Mouse (Mus musculus): ENCODE data around the gene Mvb12b. TPM values are rescaled to one million over a fixed set of nuclear protein-coding genes. Genes with fewer than 3 reads are reported as not detected.

Gene Mvb12b
- polyA plus RNA-seq, 1 experiment from 2014 or later, result 11.9 TPM

DNA sequence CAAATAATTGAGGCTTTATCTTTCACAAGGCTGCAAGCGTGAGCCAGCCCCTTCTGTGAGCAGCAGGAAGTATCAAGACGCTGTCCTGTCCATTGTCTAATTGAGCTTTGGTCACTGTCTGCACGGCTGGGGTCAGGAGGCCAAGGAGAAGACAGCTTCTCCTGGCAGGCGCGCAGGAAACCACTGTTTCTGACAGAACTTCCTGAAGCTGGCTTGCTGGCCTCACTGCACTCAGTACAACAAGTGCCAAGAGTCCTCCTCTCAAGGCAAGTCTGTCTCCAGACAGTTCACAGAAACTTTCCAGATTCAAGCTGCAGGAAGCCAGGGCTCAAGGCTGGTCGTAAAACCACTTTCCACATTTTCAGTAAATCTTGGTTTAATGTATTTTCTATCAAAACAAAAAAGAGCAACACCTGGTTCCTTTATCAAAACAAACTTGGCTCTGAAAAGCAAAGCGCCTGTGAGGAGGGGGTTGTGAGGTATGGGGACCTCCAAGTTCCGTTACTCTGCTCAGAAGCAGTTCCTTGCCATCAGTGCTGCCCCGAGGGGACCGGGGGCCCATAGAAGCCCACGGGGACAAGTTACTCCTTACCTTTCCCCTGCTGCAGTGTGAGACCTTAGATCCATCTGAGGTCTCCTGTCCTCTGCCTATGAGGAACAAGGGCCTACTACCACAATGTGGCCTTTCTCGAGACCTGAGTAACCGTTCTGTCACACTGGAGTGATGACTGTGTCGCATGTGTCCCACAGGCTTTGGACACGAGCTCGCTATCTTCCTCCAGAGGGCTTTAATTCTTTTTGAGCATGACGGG lies 17.2 kb downstream of the Mvb12b start:
- Histone ChIP-seq H3K4me3 (replicated peaks; ENCODE audit: low read length) (no peak overlapping the region), H3K27me3 (ENCODE audit: control insufficient read depth, insufficient read depth, low read length) (no peaks in the 10 kb centered on the region), H3K27ac (ENCODE audit: low read length) (peak overlapping the region; percentile 83), H3K9me3 (replicated peaks; ENCODE audit: control insufficient read depth, low read length) (no peaks in the 10 kb centered on the region), H3K4me2 (ENCODE audit: low read depth, low read length) (no peak overlapping the region), H3K4me1 (ENCODE audit: control insufficient read depth, insufficient read depth, low read length) (peaks cover 33% of the 10 kb centered on the region), H3K9ac (ENCODE audit: low read length) (peak overlapping the region; percentile 43; the same call in 1 of the 2 replicates), H3K36me3 (ENCODE audit: control insufficient read depth, insufficient read depth, low read length) (peaks cover 14% of the 10 kb centered on the region; the same call in 1 of the 2 replicates)
- 49% methylated on average over 17 of the region's 17 CpGs for WGBS
- peak; percentile 26; the same call in 1 of the 2 replicates for ATAC-seq (ENCODE audit: insufficient read depth, low FRiP score)

DNA sequence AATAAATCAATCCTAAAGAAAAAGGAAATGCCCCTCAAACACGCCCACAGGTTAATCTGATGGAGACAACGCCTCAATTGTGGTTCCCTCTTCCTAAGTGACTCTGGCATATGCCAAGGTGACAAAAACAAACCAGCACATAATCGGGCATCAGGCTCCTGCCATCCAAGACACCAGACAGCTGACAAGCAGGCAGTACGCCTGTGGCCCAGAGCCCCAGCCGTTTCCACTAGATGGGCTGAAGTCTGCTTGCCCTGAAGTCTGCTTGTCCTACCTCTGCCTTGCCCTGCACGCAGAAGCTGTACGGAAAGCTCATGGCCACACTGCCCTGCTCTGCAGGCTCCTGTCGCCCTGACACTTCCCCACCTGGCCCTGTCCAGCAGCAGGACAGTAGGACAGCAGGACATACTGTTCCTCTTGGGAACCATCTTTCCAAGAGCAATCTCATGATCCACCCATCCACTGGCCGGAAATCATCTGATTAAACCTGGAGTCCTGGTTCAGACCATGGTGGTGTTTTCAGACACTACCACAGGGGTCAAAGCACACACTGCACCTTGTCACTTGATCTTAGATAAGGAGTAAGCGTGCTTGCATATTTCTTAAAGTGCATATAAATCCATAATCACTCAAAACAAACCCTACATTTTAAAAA lies 17.9 kb downstream of the Mvb12b start:
- 60% methylated on average over 10 of the region's 10 CpGs for WGBS
- H3K27ac ChIP-seq (ENCODE audit: low read length), result peak overlapping the region; percentile 64

DNA sequence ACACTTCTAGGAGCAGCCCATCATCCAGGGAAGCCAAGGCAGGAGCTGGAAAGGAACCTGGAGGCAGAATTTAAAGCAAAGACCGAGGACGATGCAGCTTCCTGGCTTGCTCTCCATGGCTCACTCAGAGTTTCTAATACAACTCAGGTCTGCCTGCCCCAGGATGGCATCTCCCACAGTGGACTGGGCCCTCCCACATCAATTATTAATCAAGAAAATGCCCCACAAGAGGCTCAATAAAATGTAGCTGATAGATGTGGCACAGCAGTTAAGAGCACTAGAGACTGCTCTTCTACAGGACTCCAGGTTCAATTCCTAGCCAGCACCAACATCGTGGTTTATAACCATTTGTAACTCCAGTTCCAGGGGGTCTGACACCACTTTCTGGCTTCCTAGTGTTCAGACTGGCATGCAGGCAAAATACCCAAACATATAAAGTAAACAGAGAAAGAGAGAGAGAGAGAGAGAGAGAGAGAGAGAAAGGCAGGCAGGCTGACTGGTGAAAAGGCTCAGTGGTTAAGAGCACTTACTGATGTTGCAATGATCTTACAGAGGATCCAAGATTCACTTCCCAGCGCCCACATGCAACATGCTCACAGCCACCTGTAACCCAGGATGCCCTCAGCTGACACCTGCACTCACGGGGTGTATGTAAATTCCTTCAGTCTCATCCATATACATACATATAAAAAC lies 18.6 kb downstream of the Mvb12b start:
- Histone ChIP-seq H3K27ac (ENCODE audit: low read length) (no peak overlapping the region), H3K4me1 (ENCODE audit: control insufficient read depth, insufficient read depth, low read length) (peaks cover 23% of the 10 kb centered on the region), H3K4me3 (replicated peaks; ENCODE audit: low read length) (no peak overlapping the region), H3K27me3 (ENCODE audit: control insufficient read depth, insufficient read depth, low read length) (no peaks in the 10 kb centered on the region), H3K4me2 (ENCODE audit: low read depth, low read length) (no peak overlapping the region), H3K9ac (ENCODE audit: low read length) (no peak overlapping the region), H3K9me3 (replicated peaks; ENCODE audit: control insufficient read depth, low read length) (no peaks in the 10 kb centered on the region), H3K36me3 (ENCODE audit: control insufficient read depth, insufficient read depth, low read length) (peaks cover 14% of the 10 kb centered on the region; the same call in 1 of the 2 replicates)
- 57% methylated on average over 5 of the region's 5 CpGs for WGBS
- ATAC-seq (ENCODE audit: insufficient read depth, low FRiP score), result no peak

More for the DNA sequence above, 17.9 kb downstream of the Mvb12b start:
- Histone ChIP-seq H3K27me3 (ENCODE audit: control insufficient read depth, insufficient read depth, low read length) (no peaks in the 10 kb centered on the region), H3K36me3 (ENCODE audit: control insufficient read depth, insufficient read depth, low read length) (peaks cover 14% of the 10 kb centered on the region; the same call in 1 of the 2 replicates), H3K9me3 (replicated peaks; ENCODE audit: control insufficient read depth, low read length) (no peaks in the 10 kb centered on the region), H3K4me2 (ENCODE audit: low read depth, low read length) (no peak overlapping the region), H3K4me1 (ENCODE audit: control insufficient read depth, insufficient read depth, low read length) (peaks cover 28% of the 10 kb centered on the region), H3K9ac (ENCODE audit: low read length) (no peak overlapping the region), H3K4me3 (replicated peaks; ENCODE audit: low read length) (no peak overlapping the region)
- ATAC-seq (ENCODE audit: insufficient read depth, low FRiP score), result no peak

DNA sequence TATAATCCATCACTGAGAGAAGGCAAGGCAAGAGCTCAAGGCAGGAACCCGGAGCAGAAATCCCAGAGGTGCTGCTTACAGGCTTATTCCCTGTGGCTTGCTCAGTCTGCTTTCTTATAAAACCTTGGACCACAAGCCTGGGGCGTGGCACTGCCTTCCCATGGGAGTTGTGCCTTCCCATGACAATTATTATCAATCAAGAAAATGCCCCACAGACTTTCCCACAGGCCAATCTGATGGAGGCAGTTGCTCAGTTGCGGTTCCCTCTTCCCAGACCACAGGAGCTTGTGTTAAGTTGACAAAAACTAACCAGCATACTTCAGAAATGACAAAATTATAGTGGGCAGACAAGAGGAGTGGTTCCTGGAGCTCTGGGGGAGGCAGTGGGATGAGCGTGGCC lies 19.4 kb downstream of the Mvb12b start:
- no peak overlapping the region for H3K4me2 ChIP-seq (ENCODE audit: low read depth, low read length)
- H3K4me1 ChIP-seq (ENCODE audit: control insufficient read depth, insufficient read depth, low read length), result peaks cover 22% of the 10 kb centered on the region
- H3K4me3 ChIP-seq (replicated peaks; ENCODE audit: low read length), result no peak overlapping the region
- H3K36me3 ChIP-seq (ENCODE audit: control insufficient read depth, insufficient read depth, low read length), result peaks cover 13% of the 10 kb centered on the region; the same call in 1 of the 2 replicates
- 85% methylated on average over 4 of the region's 4 CpGs for WGBS
- ATAC-seq (ENCODE audit: insufficient read depth, low FRiP score), result no peak
- H3K9me3 ChIP-seq (replicated peaks; ENCODE audit: control insufficient read depth, low read length), result no peaks in the 10 kb centered on the region
- no peak overlapping the region for H3K9ac ChIP-seq (ENCODE audit: low read length)
- H3K27ac ChIP-seq (ENCODE audit: low read length), result no peak overlapping the region
- H3K27me3 ChIP-seq (ENCODE audit: control insufficient read depth, insufficient read depth, low read length), result no peaks in the 10 kb centered on the region

DNA sequence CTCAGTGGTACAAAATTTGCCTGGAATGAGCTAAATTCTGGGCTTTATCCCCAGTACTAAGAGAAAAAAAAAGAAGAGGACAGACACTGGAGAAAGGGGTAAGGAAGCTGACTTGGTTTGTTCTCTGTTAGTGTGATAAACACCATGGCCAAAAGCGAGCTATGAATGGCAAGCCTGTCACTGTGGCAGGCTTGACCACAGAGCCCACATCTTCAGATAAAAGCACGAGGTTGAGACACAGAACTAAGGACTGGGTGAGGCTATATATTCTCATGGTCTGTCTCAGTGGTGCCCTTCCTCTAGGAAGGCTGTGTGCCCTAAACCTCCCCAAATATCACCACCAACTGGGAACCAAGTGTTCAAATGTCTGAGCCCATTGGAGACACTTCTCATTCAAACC lies 31.0 kb downstream of the Mvb12b start:
- no peak overlapping the region for H3K4me3 ChIP-seq (replicated peaks; ENCODE audit: low read length)
- ATAC-seq (ENCODE audit: insufficient read depth, low FRiP score), result no peak
- no peak overlapping the region for H3K27ac ChIP-seq (ENCODE audit: low read length)
- no peaks in the 10 kb centered on the region for H3K36me3 ChIP-seq (ENCODE audit: control insufficient read depth, insufficient read depth, low read length)
- no peak overlapping the region for H3K4me2 ChIP-seq (ENCODE audit: low read depth, low read length)
- H3K27me3 ChIP-seq (ENCODE audit: control insufficient read depth, insufficient read depth, low read length), result no peaks in the 10 kb centered on the region
- 0 out of 2 replicates have a peak, but pooled peaks cover 6% of the 10 kb centered on the region for H3K4me1 ChIP-seq (ENCODE audit: control insufficient read depth, insufficient read depth, low read length)
- H3K9me3 ChIP-seq (replicated peaks; ENCODE audit: control insufficient read depth, low read length), result no peaks in the 10 kb centered on the region
- 63% methylated on average over 2 of the region's 2 CpGs for WGBS
- H3K9ac ChIP-seq (ENCODE audit: low read length), result no peak overlapping the region

DNA sequence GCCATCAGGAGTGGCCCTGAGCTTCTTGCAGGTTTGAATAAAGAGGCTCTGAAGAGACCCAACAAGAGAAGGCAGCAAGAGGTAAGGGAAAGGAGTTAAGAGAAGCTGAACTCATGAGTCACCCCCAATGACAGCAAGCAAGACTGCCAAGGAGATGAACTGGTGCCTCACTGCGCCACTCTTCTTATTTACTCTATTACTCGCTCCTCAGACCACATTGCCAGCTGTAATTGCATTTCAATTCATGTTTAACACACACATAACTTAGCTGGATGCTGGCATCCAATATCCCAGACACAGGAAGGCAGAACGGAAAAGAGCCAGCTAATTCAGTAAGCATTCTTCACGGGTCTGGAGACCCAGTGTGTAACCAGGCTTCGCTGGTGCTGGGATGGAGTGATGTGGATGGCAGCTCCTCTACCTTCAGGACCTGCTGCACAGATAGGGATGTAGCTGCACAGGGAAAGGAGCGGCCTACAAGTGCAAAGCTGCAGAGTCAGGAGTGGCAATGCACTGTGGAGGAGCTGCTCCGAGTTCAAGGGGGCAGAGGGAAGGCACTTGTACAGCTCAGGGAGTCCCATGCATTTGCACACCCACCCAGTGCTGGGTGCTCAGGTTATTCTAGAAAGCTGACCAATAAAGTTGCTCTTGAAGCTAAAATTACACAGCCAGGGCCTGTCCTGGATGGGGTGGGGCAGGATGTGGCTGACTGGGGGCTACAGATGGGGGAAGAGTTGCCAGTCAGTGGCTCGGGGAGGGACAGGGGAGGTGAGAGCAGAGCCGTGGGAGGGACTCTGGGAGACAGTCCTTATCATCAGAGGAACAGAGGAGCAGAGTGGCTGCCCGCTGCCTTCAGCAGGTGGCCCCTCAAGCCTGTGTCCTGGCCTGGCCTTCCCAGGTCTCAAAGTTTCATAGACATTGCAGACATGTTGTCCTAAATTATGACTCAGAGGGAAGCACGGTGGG lies 34.5 kb downstream of the Mvb12b start:
- no peak overlapping the region for H3K4me3 ChIP-seq (replicated peaks; ENCODE audit: low read length)
- 0 out of 2 replicates have a peak, but pooled peaks have one; percentile 53 for ATAC-seq (ENCODE audit: insufficient read depth, low FRiP score)
- no peaks in the 10 kb centered on the region for H3K27me3 ChIP-seq (ENCODE audit: control insufficient read depth, insufficient read depth, low read length)
- no peak overlapping the region for H3K27ac ChIP-seq (ENCODE audit: low read length)
- no peaks in the 10 kb centered on the region for H3K36me3 ChIP-seq (ENCODE audit: control insufficient read depth, insufficient read depth, low read length)
- H3K9ac ChIP-seq (ENCODE audit: low read length), result no peak overlapping the region
- 0 out of 2 replicates have a peak, but pooled peaks cover 6% of the 10 kb centered on the region for H3K4me1 ChIP-seq (ENCODE audit: control insufficient read depth, insufficient read depth, low read length)
- H3K4me2 ChIP-seq (ENCODE audit: low read depth, low read length), result no peak overlapping the region
- H3K9me3 ChIP-seq (replicated peaks; ENCODE audit: control insufficient read depth, low read length), result no peaks in the 10 kb centered on the region
- 70% methylated on average over 11 of the region's 11 CpGs for WGBS

DNA sequence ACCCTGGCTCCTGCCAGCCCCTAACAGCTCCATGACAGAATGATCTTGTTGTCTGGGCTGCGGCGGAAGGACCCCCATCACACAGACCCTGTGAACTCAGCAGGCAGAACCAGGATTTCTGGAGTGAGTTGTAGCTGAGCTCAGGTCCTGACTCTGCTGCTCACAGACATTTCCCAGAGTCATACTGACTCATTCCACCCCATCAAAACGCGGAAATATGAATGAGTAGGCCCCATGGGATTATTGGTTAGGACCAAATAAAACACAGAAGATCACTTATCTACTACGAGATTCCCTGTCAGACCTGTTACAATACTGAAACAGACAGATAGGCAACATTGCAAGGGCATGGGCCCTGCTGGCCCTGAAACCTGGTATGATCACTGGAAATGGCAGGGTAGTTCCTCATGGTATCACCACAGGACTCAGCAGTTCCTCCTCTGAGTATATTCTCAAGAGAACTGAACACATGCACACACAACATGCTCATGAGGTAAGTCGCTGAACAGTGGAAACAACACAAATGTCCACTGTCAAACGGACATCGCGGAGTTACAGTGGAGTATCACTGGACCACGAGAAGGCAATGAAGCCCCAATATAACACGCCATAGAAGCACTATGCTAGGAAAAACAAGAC lies 40.4 kb downstream of the Mvb12b start:
- Histone ChIP-seq H3K27ac (ENCODE audit: low read length) (0 out of 2 replicates have a peak overlapping the region, but pooled peaks have one; percentile 6), H3K4me2 (ENCODE audit: low read depth, low read length) (no peak overlapping the region), H3K9ac (ENCODE audit: low read length) (0 out of 2 replicates have a peak overlapping the region, but pooled peaks have one; percentile 7), H3K9me3 (replicated peaks; ENCODE audit: control insufficient read depth, low read length) (no peaks in the 10 kb centered on the region), H3K36me3 (ENCODE audit: control insufficient read depth, insufficient read depth, low read length) (no peaks in the 10 kb centered on the region), H3K27me3 (ENCODE audit: control insufficient read depth, insufficient read depth, low read length) (no peaks in the 10 kb centered on the region), H3K4me1 (ENCODE audit: control insufficient read depth, insufficient read depth, low read length) (peaks cover 11% of the 10 kb centered on the region; the same call in 1 of the 2 replicates), H3K4me3 (replicated peaks; ENCODE audit: low read length) (no peak overlapping the region)
- 76% methylated on average over 11 of the region's 11 CpGs for WGBS
- no peak for ATAC-seq (ENCODE audit: insufficient read depth, low FRiP score)

DNA sequence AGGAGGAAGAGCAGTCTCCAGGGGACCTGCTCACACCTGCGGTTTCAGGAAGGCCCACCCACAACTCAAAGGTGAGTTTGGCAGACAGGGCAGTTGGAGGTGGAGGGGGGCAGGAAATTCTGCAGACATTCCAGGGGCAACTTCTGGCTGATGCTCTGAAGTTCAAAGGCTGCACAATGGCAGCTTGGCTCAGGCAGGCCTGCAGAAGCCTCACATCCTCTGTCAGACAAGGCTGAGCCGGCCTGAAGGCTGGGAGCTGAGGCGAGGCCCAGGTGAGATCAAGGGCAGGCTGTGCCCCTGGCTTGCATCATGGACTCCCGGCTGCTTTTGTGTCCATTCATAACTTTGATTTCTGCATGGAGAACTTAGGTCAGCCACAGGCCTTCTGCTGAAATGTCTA lies 41.1 kb downstream of the Mvb12b start:
- no peak for ATAC-seq (ENCODE audit: insufficient read depth, low FRiP score)
- peaks cover 11% of the 10 kb centered on the region; the same call in 1 of the 2 replicates for H3K4me1 ChIP-seq (ENCODE audit: control insufficient read depth, insufficient read depth, low read length)
- H3K4me2 ChIP-seq (ENCODE audit: low read depth, low read length), result no peak overlapping the region
- H3K9me3 ChIP-seq (replicated peaks; ENCODE audit: control insufficient read depth, low read length), result no peaks in the 10 kb centered on the region
- H3K4me3 ChIP-seq (replicated peaks; ENCODE audit: low read length), result no peak overlapping the region
- no peaks in the 10 kb centered on the region for H3K36me3 ChIP-seq (ENCODE audit: control insufficient read depth, insufficient read depth, low read length)
- H3K27me3 ChIP-seq (ENCODE audit: control insufficient read depth, insufficient read depth, low read length), result no peaks in the 10 kb centered on the region
- H3K9ac ChIP-seq (ENCODE audit: low read length), result 0 out of 2 replicates have a peak overlapping the region, but pooled peaks have one; percentile 7
- 27% methylated on average over 4 of the region's 4 CpGs for WGBS
- 0 out of 2 replicates have a peak overlapping the region, but pooled peaks have one; percentile 6 for H3K27ac ChIP-seq (ENCODE audit: low read length)

All from stomach, embryonic 16.5 days (tissue).